Comparison of ENCODE assay signal across 14 mouse cellular contexts in the genomic region with DNA sequence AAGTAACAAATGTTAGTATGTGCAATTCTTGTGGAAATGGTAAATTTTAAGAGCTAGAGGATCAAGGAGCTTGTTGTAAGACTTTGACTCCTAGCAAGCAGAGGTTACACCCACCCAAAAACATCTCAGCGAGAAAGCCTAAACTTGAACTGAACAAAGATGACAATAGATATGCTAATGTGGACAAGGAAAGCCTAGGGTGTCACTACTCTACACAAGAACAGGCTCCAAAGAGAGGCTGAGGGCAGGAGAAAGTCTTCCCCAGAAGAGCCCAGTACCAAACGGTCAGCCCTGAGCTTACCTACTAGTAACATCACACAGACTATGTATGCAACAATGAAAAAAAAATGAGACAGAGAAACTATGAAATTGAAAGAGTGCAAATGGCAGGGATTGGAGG. TPM values are rescaled to one million over a fixed set of nuclear protein-coding genes. Genes with fewer than 3 reads are reported as not detected.
DNase-seq lines count a peak whose midpoint lies in the region; ATAC-seq and TF ChIP-seq lines count a peak whose summit lies in the region.
"Had no signal": no experiment of that assay in that cellular context is flagged by ENCODE, and none has a peak within 500 bp of the region (broad histone marks: within the 10 kb centered on the region; RNA-seq: fewer than 3 reads in every experiment).

No protein-coding gene starts in this region.

- H3K4me3 ChIP-seq in hindbrain, embryonic 10.5 days = peak overlapping the region; percentile 16; the same call in 1 of the 2 replicates
- no peak overlapping the region for H3K4me3 ChIP-seq in hindbrain, embryonic 16.5 days (ENCODE audit: low read length)
- H3K4me3 ChIP-seq in forebrain, embryonic 14.5 days (ENCODE audit: low read depth, low read length) = no peak overlapping the region
- H3K4me3 ChIP-seq in midbrain, embryonic 15.5 days = no peak overlapping the region
- H3K4me3 ChIP-seq in gastrocnemius, adult 2 months = no peak overlapping the region

- intact Hi-C loops in gastrocnemius, adult 2 months (cut with DNase I) = loop anchor here (10.0 kb wide), 1 partner anchor 1665 kb away; a partner anchor contains a TSS

- H3K4me2 ChIP-seq in hindbrain, embryonic 16.5 days (ENCODE audit: low read length) = no peak overlapping the region
- peak overlapping the region; percentile 21; the same call in 1 of the 2 replicates for H3K4me2 ChIP-seq in forebrain, embryonic 14.5 days (ENCODE audit: low read length)
- peak overlapping the region; percentile 25 for H3K4me2 ChIP-seq in midbrain, embryonic 15.5 days

- H3K9ac ChIP-seq in hindbrain, embryonic 16.5 days (ENCODE audit: low read depth, low read length) = no peak overlapping the region
- 0 out of 2 replicates have a peak overlapping the region, but pooled peaks have one; percentile 29 for H3K9ac ChIP-seq in forebrain, embryonic 14.5 days (ENCODE audit: low read length)
- no peak overlapping the region for H3K9ac ChIP-seq in midbrain, embryonic 15.5 days
- H3K9ac ChIP-seq: lung, embryonic 15.5 days had no signal

- peaks cover 36% of the 10 kb centered on the region for H3K36me3 ChIP-seq in hindbrain, embryonic 10.5 days
- peaks cover 22% of the 10 kb centered on the region for H3K36me3 ChIP-seq in hindbrain, embryonic 16.5 days (ENCODE audit: control insufficient read depth, insufficient read depth, low read length)
- peaks cover 31% of the 10 kb centered on the region for H3K36me3 ChIP-seq in forebrain, embryonic 14.5 days (ENCODE audit: control insufficient read depth, insufficient read depth, low read length)
- peaks cover 19% of the 10 kb centered on the region for H3K36me3 ChIP-seq in midbrain, embryonic 15.5 days (replicated peaks)

- DNase-seq in hindbrain, embryonic 10.5 days (ENCODE audit: low spot score) = no peak
- DNase-seq in ES-CJ7 (ENCODE audit: low read depth, low spot score) = peak; percentile 97
- no peak for DNase-seq in forebrain, embryonic 14.5 days (ENCODE audit: low spot score)
- DNase-seq in gastrocnemius, adult 2 months = no peak
- DNase-seq in right cerebral cortex, postnatal 36 days (ENCODE audit: low spot score in 2 of 2) = no peak
- no peak for DNase-seq in layer of hippocampus, postnatal 14 days (ENCODE audit: low spot score in 2 of 2)
- DNase-seq: cerebellum, adult 8-10 months; heart, postnatal 14 days; kidney, adult 2 months; thymus, postnatal 14 days had no signal

- 45% methylated on average over 2 of the region's 2 CpGs for WGBS in hindbrain, embryonic 10.5 days
- 19% methylated on average over 2 of the region's 2 CpGs for WGBS in hindbrain, embryonic 16.5 days
- WGBS in forebrain, embryonic 14.5 days = 6% methylated on average over 2 of the region's 2 CpGs
- WGBS in midbrain, embryonic 15.5 days = 13% methylated on average over 2 of the region's 2 CpGs

- ATAC-seq in hindbrain, embryonic 16.5 days = no peak
- ATAC-seq in forebrain, embryonic 14.5 days = no peak
- ATAC-seq in midbrain, embryonic 15.5 days (replicated peaks) = no peak

- H3K4me1 ChIP-seq in hindbrain, embryonic 10.5 days (replicated peaks) = peaks cover 28% of the 10 kb centered on the region
- H3K4me1 ChIP-seq in hindbrain, embryonic 16.5 days (ENCODE audit: control insufficient read depth, insufficient read depth, low read depth, low read length) = peaks cover 20% of the 10 kb centered on the region
- H3K4me1 ChIP-seq in forebrain, embryonic 14.5 days (ENCODE audit: control insufficient read depth, insufficient read depth, low read length) = peaks cover 22% of the 10 kb centered on the region
- H3K4me1 ChIP-seq in midbrain, embryonic 15.5 days = peaks cover 27% of the 10 kb centered on the region

- no peak for TF ChIP-seq CTCF in gastrocnemius, adult 2 months (IDR thresholded peaks at IDR 0.05)

- no peaks in the 10 kb centered on the region for H3K27me3 ChIP-seq in hindbrain, embryonic 10.5 days (ENCODE audit: insufficient read depth, poor library complexity, severe bottlenecking)
- no peaks in the 10 kb centered on the region for H3K27me3 ChIP-seq in hindbrain, embryonic 16.5 days (replicated peaks; ENCODE audit: control insufficient read depth, insufficient read depth, low read length)
- H3K27me3 ChIP-seq in forebrain, embryonic 14.5 days (replicated peaks; ENCODE audit: control insufficient read depth, insufficient read depth, low read length) = no peaks in the 10 kb centered on the region
- no peaks in the 10 kb centered on the region for H3K27me3 ChIP-seq in midbrain, embryonic 15.5 days (replicated peaks)
- H3K27me3 ChIP-seq: lung, embryonic 15.5 days had no signal

- no peak overlapping the region for H3K27ac ChIP-seq in hindbrain, embryonic 10.5 days
- no peak overlapping the region for H3K27ac ChIP-seq in hindbrain, embryonic 16.5 days (ENCODE audit: low read depth, low read length)
- no peak overlapping the region for H3K27ac ChIP-seq in forebrain, embryonic 14.5 days (ENCODE audit: low read depth, low read length)
- no peak overlapping the region for H3K27ac ChIP-seq in midbrain, embryonic 15.5 days
- no peak overlapping the region for H3K27ac ChIP-seq in gastrocnemius, adult 2 months
- H3K27ac ChIP-seq: lung, embryonic 15.5 days had no signal

- H3K9me3 ChIP-seq in hindbrain, embryonic 10.5 days = no peaks in the 10 kb centered on the region
- H3K9me3 ChIP-seq in hindbrain, embryonic 16.5 days (ENCODE audit: control insufficient read depth, low read length) = no peaks in the 10 kb centered on the region
- H3K9me3 ChIP-seq in forebrain, embryonic 14.5 days (replicated peaks; ENCODE audit: control insufficient read depth, low read length) = no peaks in the 10 kb centered on the region
- H3K9me3 ChIP-seq in midbrain, embryonic 15.5 days = no peaks in the 10 kb centered on the region
- H3K9me3 ChIP-seq: lung, embryonic 15.5 days had no signal

RNA-seq across cellular contexts. Expression of a gene that starts 2.8 kb away (rescaled TPM):
- polyA plus RNA-seq in hindbrain, embryonic 10.5 days (2016; fragmentation: Nextera tagmentation; extraction: Ambion mirVana) = 237 and 328 TPM in 2 replicates
- 263 and 294 TPM in 2 replicates for polyA plus RNA-seq in hindbrain, embryonic 16.5 days (2015; fragmentation: Nextera tagmentation; extraction: Ambion mirVana)
- 325 and 340 TPM in 2 replicates for polyA plus RNA-seq in forebrain, embryonic 14.5 days (2014; fragmentation: Nextera tagmentation; extraction: Ambion mirVana)
- polyA plus RNA-seq in midbrain, embryonic 15.5 days (2015; fragmentation: Nextera tagmentation; extraction: Ambion mirVana) = 242 and 256 TPM in 2 replicates
- total RNA-seq in gastrocnemius, adult 2 months (2021) = 10 to 100 TPM; 50.1 to 65.8 TPM
- total RNA-seq in layer of hippocampus, postnatal 14 days (2021) = 10 to 100 TPM; 69.2 to 84.9 TPM

RNA-seq across cellular contexts. Expression of a gene that starts 14.8 kb away (rescaled TPM):
- polyA plus RNA-seq in hindbrain, embryonic 10.5 days (2016; fragmentation: Nextera tagmentation; extraction: Ambion mirVana) = 233 and 240 TPM in 2 replicates
- 129 and 137 TPM in 2 replicates for polyA plus RNA-seq in hindbrain, embryonic 16.5 days (2015; fragmentation: Nextera tagmentation; extraction: Ambion mirVana)
- polyA plus RNA-seq in forebrain, embryonic 14.5 days (2014; fragmentation: Nextera tagmentation; extraction: Ambion mirVana) = 169 and 224 TPM in 2 replicates
- 113 and 126 TPM in 2 replicates for polyA plus RNA-seq in midbrain, embryonic 15.5 days (2015; fragmentation: Nextera tagmentation; extraction: Ambion mirVana)
- total RNA-seq in gastrocnemius, adult 2 months (2021) = 10 to 100 TPM; 64.7 to 88.5 TPM
- 10 to 100 TPM; 59.8 to 62.8 TPM for total RNA-seq in layer of hippocampus, postnatal 14 days (2021)

RNA-seq across cellular contexts. Expression of a gene that starts 56.5 kb away (rescaled TPM):
- polyA plus RNA-seq in hindbrain, embryonic 10.5 days (2016; fragmentation: Nextera tagmentation; extraction: Ambion mirVana) = 0.07 TPM in 1 of 2 replicates, not detected in the other
- 0.08 and 0.44 TPM in 2 replicates for polyA plus RNA-seq in hindbrain, embryonic 16.5 days (2015; fragmentation: Nextera tagmentation; extraction: Ambion mirVana)
- 0.04 and 0.12 TPM in 2 replicates for polyA plus RNA-seq in forebrain, embryonic 14.5 days (2014; fragmentation: Nextera tagmentation; extraction: Ambion mirVana)
- not detected in 2 replicates for polyA plus RNA-seq in midbrain, embryonic 15.5 days (2015; fragmentation: Nextera tagmentation; extraction: Ambion mirVana)
- total RNA-seq in gastrocnemius, adult 2 months (2021) = not detected
- under 1 TPM in 1 of 2 experiments, not detected in 1; 0.14 TPM for total RNA-seq in layer of hippocampus, postnatal 14 days (2021)
- total RNA-seq: granulocyte monocyte progenitor cell, adult 5-6 weeks had no signal
